Mouse (Mus musculus) MEL (cell line): ENCODE results near the gene Hes1.

Experiments used
- CHD2 ChIP-seq: IDR thresholded peaks from 2 replicates; pipeline ENCODE4 v1.6.1; 2011; ENCODE audit warnings: low read length, improper control_type of control experiment
- ELF1 ChIP-seq: IDR thresholded peaks from 2 replicates; pipeline ENCODE4 v1.6.1; 2014; ENCODE audit warnings: low read depth, mild to moderate bottlenecking, inconsistent platforms, low read length, improper control_type of control experiment, moderate library complexity
- JUND ChIP-seq: IDR thresholded peaks from 2 replicates; pipeline ENCODE4 v1.6.1; 2011; ENCODE audit warnings: low read depth, mild to moderate bottlenecking, improper control_type of control experiment, low read length
- MAFK ChIP-seq: IDR thresholded peaks from 2 replicates; pipeline ENCODE4 v1.6.1; 2011; ENCODE audit warnings: low read depth, mild to moderate bottlenecking, low read length, improper control_type of control experiment, borderline replicate concordance
- MXI1 ChIP-seq: IDR thresholded peaks from 2 replicates; pipeline ENCODE4 v1.6.1; 2011; ENCODE audit warnings: mild to moderate bottlenecking, low read depth, low read length, improper control_type of control experiment
- NELFE ChIP-seq: IDR thresholded peaks from 2 replicates; pipeline ENCODE4 v1.6.1; 2011; ENCODE audit warnings: low read depth, low read length, improper control_type of control experiment

DNA sequence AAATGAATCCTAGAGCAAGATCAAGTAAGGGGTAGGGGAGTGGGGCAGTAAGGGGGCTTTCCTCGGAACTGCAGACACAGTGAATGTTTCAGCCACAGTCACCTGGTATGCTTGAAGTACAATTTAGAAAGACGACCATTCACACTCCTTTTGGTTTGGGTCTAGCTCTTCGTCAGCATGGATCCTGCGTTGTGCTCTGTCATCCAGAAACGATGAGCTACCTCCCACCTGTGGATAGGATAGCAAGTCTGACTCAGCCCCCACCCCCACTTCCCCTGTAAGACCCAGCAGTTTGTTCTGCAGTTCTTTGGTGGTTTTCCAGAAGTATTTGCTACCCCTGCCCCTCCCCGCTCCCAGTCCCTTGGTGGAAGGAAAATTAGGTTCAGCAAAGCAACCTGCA, 41.8 kb upstream of the Hes1 start:
- TF ChIP-seq JUND (no peak), MAFK (no peak), MXI1 (no peak), NELFE (no peak), CHD2 (no peak), ELF1 (no peak)
